Mouse (Mus musculus) midbrain, embryonic 13.5 days (tissue): ENCODE data around the gene Stox2. TPM values are rescaled to one million over a fixed set of nuclear protein-coding genes. Genes with fewer than 3 reads are reported as not detected.

Experiments used
- ATAC-seq: fragments of 200-750 bp; cut with Nextera tagmentation; 2 replicates; pipeline ENCODE4 v1.8.0; 2017; ENCODE audit warnings: mild to moderate bottlenecking, moderate TSS enrichment, moderate library complexity
- H3K27ac ChIP-seq: fragments of 300-500 bp; sonication (generic); 2 replicates; pipeline ENCODE4 v1.5.1; 2015; ENCODE audit warnings: inconsistent platforms, mild to moderate bottlenecking, moderate library complexity
- H3K27me3 ChIP-seq: fragments of 300-500 bp; sonication (generic); 2 replicates; pipeline ENCODE4 v1.6.1; 2015; ENCODE audit warnings: mild to moderate bottlenecking, inconsistent platforms
- H3K36me3 ChIP-seq: fragments of 300-500 bp; sonication (generic); 2 replicates; pipeline ENCODE4 v1.6.1; 2015; ENCODE audit warnings: mild to moderate bottlenecking, inconsistent platforms
- H3K4me1 ChIP-seq: fragments of 300-500 bp; sonication (generic); replicated peaks from 2 replicates; pipeline ENCODE4 v1.6.1; 2015; ENCODE audit warnings: inconsistent platforms
- H3K4me2 ChIP-seq: fragments of 300-500 bp; sonication (generic); replicated peaks from 2 replicates; pipeline ENCODE4 v1.6.1; 2015; ENCODE audit warnings: moderate library complexity, mild to moderate bottlenecking, inconsistent platforms
- H3K4me3 ChIP-seq: fragments of 300-500 bp; sonication (generic); replicated peaks from 2 replicates; pipeline ENCODE4 v1.5.1; 2015; ENCODE audit warnings: mild to moderate bottlenecking, inconsistent platforms
- H3K9ac ChIP-seq: fragments of 300-500 bp; sonication (generic); replicated peaks from 2 replicates; pipeline ENCODE4 v1.6.1; 2015; ENCODE audit warnings: mild to moderate bottlenecking, inconsistent platforms
- H3K9me3 ChIP-seq: fragments of 300-500 bp; sonication (generic); 2 replicates; pipeline ENCODE4 v1.6.1; 2016; ENCODE audit warnings: mild to moderate bottlenecking, inconsistent platforms
- WGBS: fragments of 180-500 bp; shearing (Covaris S2); methylation state at CpG from one replicate; pipeline ENCODE4 v1.1.7; 2015; 5-methylcytosine and 5-hydroxymethylcytosine counted together
- polyA plus RNA-seq: library from polyadenylated mRNA; unstranded; fragments of >200 nt; fragmentation: Nextera tagmentation; extraction: Ambion mirVana; gene quantifications from 2 replicates; pipeline ENCODE4 v1.2.1, GENCODE M21; 2015

Stox2 gene
- polyA plus RNA-seq, 1 experiment from 2014 or later: 46.1 TPM

GRCm38 (mm10) chr8:47320707-47321106, 125.5 kb downstream of the Stox2 start:
- H3K9ac ChIP-seq: no peak overlapping the region
- peaks cover 25% of the 10 kb centered on the region for H3K4me1 ChIP-seq
- H3K9me3 ChIP-seq: no peaks in the 10 kb centered on the region
- no peaks in the 10 kb centered on the region for H3K36me3 ChIP-seq
- no peak for ATAC-seq
- no peak overlapping the region for H3K27ac ChIP-seq
- 5% methylated on average over 2 of the region's 2 CpGs for WGBS
- no peak overlapping the region for H3K4me2 ChIP-seq
- H3K4me3 ChIP-seq: no peak overlapping the region
- H3K27me3 ChIP-seq: no peaks in the 10 kb centered on the region

- 82% methylated on average over 3 of the region's 3 CpGs for WGBS
- Histone ChIP-seq H3K9me3 (no peaks in the 10 kb centered on the region), H3K4me2 (no peak overlapping the region), H3K9ac (no peak overlapping the region), H3K27ac (no peak overlapping the region), H3K27me3 (no peaks in the 10 kb centered on the region), H3K36me3 (no peaks in the 10 kb centered on the region), H3K4me3 (no peak overlapping the region), H3K4me1 (peaks cover 17% of the 10 kb centered on the region)
- ATAC-seq: no peak
Observed at GRCm38 (mm10) chr8:47318468-47318867, 127.7 kb downstream of the Stox2 start.

- 92% methylated on average over 6 of the region's 6 CpGs for WGBS
- no peaks in the 10 kb centered on the region for H3K36me3 ChIP-seq
- no peak overlapping the region for H3K27ac ChIP-seq
- no peaks in the 10 kb centered on the region for H3K27me3 ChIP-seq
- H3K4me1 ChIP-seq: no peaks in the 10 kb centered on the region
- H3K4me2 ChIP-seq: no peak overlapping the region
- H3K9me3 ChIP-seq: no peaks in the 10 kb centered on the region
- H3K9ac ChIP-seq: no peak overlapping the region
- no peak for ATAC-seq
- no peak overlapping the region for H3K4me3 ChIP-seq
Observed at GRCm38 (mm10) chr8:47308176-47308575, 138.0 kb downstream of the Stox2 start.

- ATAC-seq: no peak
- Histone ChIP-seq H3K9ac (no peak overlapping the region), H3K4me1 (no peaks in the 10 kb centered on the region), H3K9me3 (no peaks in the 10 kb centered on the region), H3K36me3 (no peaks in the 10 kb centered on the region), H3K4me2 (no peak overlapping the region), H3K27ac (no peak overlapping the region), H3K4me3 (no peak overlapping the region), H3K27me3 (no peaks in the 10 kb centered on the region)
- 87% methylated on average over 5 of the region's 5 CpGs for WGBS
Observed at GRCm38 (mm10) chr8:47306372-47306771, 139.8 kb downstream of the Stox2 start.

- 96% methylated on average over 5 of the region's 5 CpGs for WGBS
- Histone ChIP-seq H3K27me3 (no peaks in the 10 kb centered on the region), H3K4me2 (no peak overlapping the region), H3K9ac (no peak overlapping the region), H3K4me3 (no peak overlapping the region), H3K36me3 (no peaks in the 10 kb centered on the region), H3K9me3 (no peaks in the 10 kb centered on the region), H3K4me1 (no peaks in the 10 kb centered on the region), H3K27ac (no peak overlapping the region)
- ATAC-seq: no peak
Observed at GRCm38 (mm10) chr8:47305880-47306279, 140.3 kb downstream of the Stox2 start.

- H3K4me3 ChIP-seq: no peak overlapping the region
- no peak overlapping the region for H3K4me2 ChIP-seq
- H3K27ac ChIP-seq: no peak overlapping the region
- WGBS: 96% methylated on average over 3 of the region's 3 CpGs
- no peaks in the 10 kb centered on the region for H3K36me3 ChIP-seq
- H3K9ac ChIP-seq: no peak overlapping the region
- ATAC-seq: no peak
- no peaks in the 10 kb centered on the region for H3K27me3 ChIP-seq
- H3K4me1 ChIP-seq: no peaks in the 10 kb centered on the region
- no peaks in the 10 kb centered on the region for H3K9me3 ChIP-seq
Observed at GRCm38 (mm10) chr8:47298460-47298859, 147.7 kb downstream of the Stox2 start.

GRCm38 (mm10) chr8:47289641-47290040, 156.5 kb downstream of the Stox2 start:
- 9% methylated on average over 6 of the region's 6 CpGs for WGBS
- Histone ChIP-seq H3K4me3 (peak overlapping the region; percentile 92), H3K27ac (peak overlapping the region; percentile 99), H3K27me3 (no peaks in the 10 kb centered on the region), H3K4me2 (peak overlapping the region; percentile 96), H3K36me3 (no peaks in the 10 kb centered on the region), H3K9ac (peak overlapping the region; percentile 99), H3K9me3 (no peaks in the 10 kb centered on the region), H3K4me1 (peaks cover 37% of the 10 kb centered on the region)
- 0 out of 2 replicates have a peak, but pooled peaks have one; percentile 8 for ATAC-seq

- peak overlapping the region; percentile 99 for H3K27ac ChIP-seq
- under 1% methylated on average over 89 of the region's 97 CpGs for WGBS
- peak overlapping the region; percentile 99 for H3K9ac ChIP-seq
- peak overlapping the region; percentile 92 for H3K4me3 ChIP-seq
- peak; percentile 88 for ATAC-seq
- no peaks in the 10 kb centered on the region for H3K9me3 ChIP-seq
- H3K4me2 ChIP-seq: peak overlapping the region; percentile 96
- H3K36me3 ChIP-seq: no peaks in the 10 kb centered on the region
- H3K27me3 ChIP-seq: no peaks in the 10 kb centered on the region
- H3K4me1 ChIP-seq: peaks cover 43% of the 10 kb centered on the region
Observed at GRCm38 (mm10) chr8:47288866-47289541, 157.2 kb downstream of the Stox2 start.

GRCm38 (mm10) chr8:47288131-47288865, 157.9 kb downstream of the Stox2 start:
- Histone ChIP-seq H3K27me3 (no peaks in the 10 kb centered on the region), H3K9ac (peak overlapping the region; percentile 99), H3K4me3 (peak overlapping the region; percentile 92), H3K4me1 (peaks cover 50% of the 10 kb centered on the region), H3K27ac (peak overlapping the region; percentile 99), H3K4me2 (peak overlapping the region; percentile 96), H3K36me3 (no peaks in the 10 kb centered on the region), H3K9me3 (no peaks in the 10 kb centered on the region)
- WGBS: under 1% methylated on average over 75 of the region's 78 CpGs
- peak; percentile 67 for ATAC-seq

GRCm38 (mm10) chr8:47287641-47288130, 158.5 kb downstream of the Stox2 start:
- Histone ChIP-seq H3K4me3 (peak overlapping the region; percentile 92), H3K9me3 (no peaks in the 10 kb centered on the region), H3K9ac (peak overlapping the region; percentile 99), H3K27me3 (no peaks in the 10 kb centered on the region), H3K36me3 (no peaks in the 10 kb centered on the region), H3K4me2 (peak overlapping the region; percentile 96), H3K27ac (peak overlapping the region; percentile 99), H3K4me1 (peaks cover 56% of the 10 kb centered on the region)
- WGBS: under 1% methylated on average over 33 of the region's 33 CpGs
- peak; percentile 12 for ATAC-seq

- H3K4me2 ChIP-seq: peak overlapping the region; percentile 96
- H3K36me3 ChIP-seq: no peaks in the 10 kb centered on the region; the same call in 1 of the 2 replicates
- H3K4me3 ChIP-seq: peak overlapping the region; percentile 92
- peaks cover 61% of the 10 kb centered on the region for H3K4me1 ChIP-seq
- H3K27me3 ChIP-seq: no peaks in the 10 kb centered on the region
- ATAC-seq: peak; percentile 12
- H3K9ac ChIP-seq: peak overlapping the region; percentile 99
- WGBS: under 1% methylated on average over 16 of the region's 16 CpGs
- H3K27ac ChIP-seq: peak overlapping the region; percentile 99
- no peaks in the 10 kb centered on the region for H3K9me3 ChIP-seq
Observed at GRCm38 (mm10) chr8:47287201-47287621, 159.0 kb downstream of the Stox2 start.

- peak overlapping the region; percentile 96 for H3K4me2 ChIP-seq
- peak overlapping the region; percentile 99 for H3K27ac ChIP-seq
- H3K27me3 ChIP-seq: no peaks in the 10 kb centered on the region
- H3K9ac ChIP-seq: peak overlapping the region; percentile 99
- H3K36me3 ChIP-seq: no peaks in the 10 kb centered on the region; the same call in 1 of the 2 replicates
- peaks cover 69% of the 10 kb centered on the region for H3K4me1 ChIP-seq
- H3K4me3 ChIP-seq: peak overlapping the region; percentile 92
- ATAC-seq: no peak
- WGBS: 33% methylated on average over 12 of the region's 12 CpGs
- no peaks in the 10 kb centered on the region for H3K9me3 ChIP-seq
Observed at GRCm38 (mm10) chr8:47286081-47286700, 160.0 kb downstream of the Stox2 start.
